Mouse (Mus musculus): Measurements from ENCODE around the gene Prox2. TPM values are rescaled to one million over a fixed set of nuclear protein-coding genes. Genes with fewer than 3 reads are reported as not detected.

Prox2 gene
- polyA plus RNA-seq, 1 experiment from 2014 or later, result 1.4 TPM

GRCm38 (mm10) chr12:85077100-85077499 is 33.5 kb downstream of the Prox2 start:
- H3K4me2 ChIP-seq, result no peak overlapping the region
- no peak overlapping the region for H3K4me3 ChIP-seq
- WGBS, result 95% methylated on average over 3 of the region's 3 CpGs
- no peaks in the 10 kb centered on the region for H3K27me3 ChIP-seq (replicated peaks)
- no peaks in the 10 kb centered on the region for H3K9me3 ChIP-seq
- no peaks in the 10 kb centered on the region for H3K4me1 ChIP-seq
- ATAC-seq (replicated peaks), result no peak
- 0 out of 2 replicates have a peak, but pooled peaks cover 3% of the 10 kb centered on the region for H3K36me3 ChIP-seq (replicated peaks)
- no peak overlapping the region for H3K9ac ChIP-seq
- H3K27ac ChIP-seq, result no peak overlapping the region

- Histone ChIP-seq H3K9ac (no peak overlapping the region), H3K36me3 (replicated peaks) (peaks cover 16% of the 10 kb centered on the region; the same call in 1 of the 2 replicates), H3K4me2 (no peak overlapping the region), H3K4me1 (no peaks in the 10 kb centered on the region), H3K4me3 (no peak overlapping the region), H3K27ac (no peak overlapping the region), H3K27me3 (replicated peaks) (no peaks in the 10 kb centered on the region), H3K9me3 (no peaks in the 10 kb centered on the region)
- no peak for ATAC-seq (replicated peaks)
These were observed 39.5 kb downstream of the Prox2 start for GRCm38 (mm10) chr12:85071043-85071442.

- no peak overlapping the region for H3K9ac ChIP-seq
- H3K27me3 ChIP-seq (replicated peaks), result no peaks in the 10 kb centered on the region
- ATAC-seq (replicated peaks), result no peak
- H3K4me1 ChIP-seq, result no peaks in the 10 kb centered on the region
- no peak overlapping the region for H3K4me3 ChIP-seq
- H3K4me2 ChIP-seq, result no peak overlapping the region
- no peak overlapping the region for H3K27ac ChIP-seq
- peaks cover 24% of the 10 kb centered on the region for H3K36me3 ChIP-seq (replicated peaks)
- H3K9me3 ChIP-seq, result no peaks in the 10 kb centered on the region
- 76% methylated on average over 6 of the region's 6 CpGs for WGBS
These were observed 59.3 kb downstream of the Prox2 start for GRCm38 (mm10) chr12:85051218-85051617.

Other genes with a start within 250 kb of the Prox2 start
- 0.25 and 0.32 TPM in 2 replicates for gene Ltbp2, start 234.2 kb downstream of the Prox2 start, polyA plus RNA-seq (2015; fragmentation: Nextera tagmentation; extraction: Ambion mirVana)
- 79.5 and 81.8 TPM in 2 replicates for gene Fcf1, start 139.9 kb downstream of the Prox2 start, polyA plus RNA-seq (2015; fragmentation: Nextera tagmentation; extraction: Ambion mirVana)
- 34.5 and 36.6 TPM in 2 replicates for gene Arel1, start 139.9 kb downstream of the Prox2 start, polyA plus RNA-seq (2015; fragmentation: Nextera tagmentation; extraction: Ambion mirVana)
- 34.8 and 37.0 TPM in 2 replicates for gene Ylpm1, start 114.4 kb downstream of the Prox2 start, polyA plus RNA-seq (2015; fragmentation: Nextera tagmentation; extraction: Ambion mirVana)
- gene Dlst, start 74 bp upstream of the Prox2 start, polyA plus RNA-seq (2015; fragmentation: Nextera tagmentation; extraction: Ambion mirVana), result 107 and 109 TPM in 2 replicates
- 37.3 and 38.2 TPM in 2 replicates for gene Rps6kl1, start 40.5 kb upstream of the Prox2 start, polyA plus RNA-seq (2015; fragmentation: Nextera tagmentation; extraction: Ambion mirVana)
- 7.2 and 8.7 TPM in 2 replicates for gene Pgf, start 67.0 kb upstream of the Prox2 start, polyA plus RNA-seq (2015; fragmentation: Nextera tagmentation; extraction: Ambion mirVana)
- 78.2 and 88.8 TPM in 2 replicates for gene Eif2b2, start 108.7 kb upstream of the Prox2 start, polyA plus RNA-seq (2015; fragmentation: Nextera tagmentation; extraction: Ambion mirVana)
- gene Mlh3, start 159.8 kb upstream of the Prox2 start, polyA plus RNA-seq (2015; fragmentation: Nextera tagmentation; extraction: Ambion mirVana), result 8.1 and 9.5 TPM in 2 replicates
- gene Acyp1, start 177.7 kb upstream of the Prox2 start, polyA plus RNA-seq (2015; fragmentation: Nextera tagmentation; extraction: Ambion mirVana), result 47.4 and 49.2 TPM in 2 replicates
- gene Zc2hc1c, start 177.8 kb upstream of the Prox2 start, polyA plus RNA-seq (2015; fragmentation: Nextera tagmentation; extraction: Ambion mirVana), result 1.9 and 2.0 TPM in 2 replicates
- gene Nek9, start 228.6 kb upstream of the Prox2 start, polyA plus RNA-seq (2015; fragmentation: Nextera tagmentation; extraction: Ambion mirVana), result 11.1 and 11.7 TPM in 2 replicates

All from midbrain, embryonic 15.5 days (tissue).